Mouse (Mus musculus): Measurements from ENCODE around the gene Tstd2.
A peak's percentile ranks its signal among the peaks of the same experiment; 100 is the strongest.

The Tstd2 gene

GRCm38 (mm10) chr4:46138287-46139222, at the start of gene Tstd2, which contains the start of gene Ncbp1:
TSS of gene Tstd2 (minus strand) at chr4:46138694.
TSS of gene Ncbp1 (plus strand) at chr4:46138613.
- peak; percentile 92 for DNase-seq

DNA sequence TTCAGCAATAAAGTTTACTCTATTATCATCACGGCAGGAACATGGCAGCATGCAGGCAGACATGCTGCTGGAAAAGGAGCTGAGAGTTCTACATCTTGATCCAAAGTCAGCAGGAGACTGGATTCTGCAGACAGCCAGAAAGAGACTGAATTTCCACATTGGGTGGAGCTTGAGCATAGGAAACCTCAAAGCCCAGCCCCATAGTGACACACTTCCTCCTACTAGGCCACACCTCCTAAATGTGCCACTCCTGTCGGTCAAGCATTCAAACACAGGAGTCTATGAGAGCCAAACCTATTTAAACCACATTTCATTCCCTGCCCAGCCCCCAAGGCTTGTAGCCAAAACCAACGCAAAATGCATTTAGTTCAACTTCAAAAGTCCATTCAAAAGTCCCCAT, 48.0 kb upstream of the Tstd2 start:
- DNase-seq, result no peak

DNA sequence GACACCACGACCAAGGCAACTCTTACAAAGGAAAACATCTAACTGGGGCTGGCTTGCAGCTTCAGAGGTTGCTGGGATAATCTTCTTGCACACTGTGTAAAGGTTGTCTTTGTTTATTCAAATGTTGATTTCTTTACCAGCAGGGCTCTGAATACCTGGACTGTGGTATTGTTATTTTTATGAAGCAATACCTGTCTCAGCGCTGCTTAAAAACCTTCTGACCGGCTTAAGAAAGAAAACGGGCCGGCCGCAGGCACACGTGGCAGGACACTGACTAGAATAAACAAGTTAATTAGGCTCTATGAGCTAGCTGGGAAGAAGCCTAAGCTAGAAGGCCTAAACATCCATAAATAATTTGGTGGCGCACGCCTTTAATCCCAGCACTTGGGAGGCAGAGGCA, 47.4 kb upstream of the Tstd2 start:
- no peak for DNase-seq

GRCm38 (mm10) chr4:46185423-46185822, 46.9 kb upstream of the Tstd2 start:
- no peak for DNase-seq

DNA sequence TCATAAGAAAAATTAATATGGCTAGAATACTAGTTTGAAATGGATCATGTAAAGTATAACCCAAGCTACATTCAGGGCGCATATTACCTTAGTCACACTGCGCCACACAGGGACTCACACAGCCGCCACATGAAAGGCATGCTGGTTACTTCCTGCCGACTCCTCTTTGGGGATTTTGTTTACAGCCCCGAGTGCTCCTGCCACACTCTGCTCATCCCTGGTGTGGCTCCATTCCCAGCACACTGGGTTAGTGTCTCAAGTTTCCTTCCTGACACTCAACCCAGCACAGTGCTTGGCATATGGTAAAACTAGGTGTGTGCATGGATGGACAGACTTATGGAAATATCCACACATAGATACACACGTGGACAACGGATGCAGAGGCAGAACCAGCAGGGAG, 43.7 kb upstream of the Tstd2 start:
- no peak for DNase-seq

GRCm38 (mm10) chr4:46181168-46181567, 42.7 kb upstream of the Tstd2 start:
- no peak for DNase-seq

DNA sequence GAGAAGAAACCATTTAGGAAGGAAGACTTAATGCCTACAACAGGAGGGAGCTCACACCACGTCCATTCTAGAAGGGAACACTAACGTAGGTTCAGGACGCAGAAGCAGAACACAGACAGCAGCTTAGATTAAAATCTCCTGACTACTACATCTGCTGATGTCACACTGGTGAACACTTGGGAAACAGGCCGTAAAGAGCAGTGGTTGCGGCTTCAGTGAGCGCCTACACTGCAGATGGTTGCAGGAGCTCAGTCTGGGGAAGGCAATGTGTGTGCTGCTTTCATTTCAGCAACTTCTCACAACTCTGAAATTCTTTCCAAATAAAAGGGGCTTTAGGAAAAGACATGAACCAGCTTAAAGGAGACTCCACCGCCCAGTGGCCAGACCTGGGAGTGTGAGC, 39.0 kb upstream of the Tstd2 start:
- DNase-seq, result no peak

DNA sequence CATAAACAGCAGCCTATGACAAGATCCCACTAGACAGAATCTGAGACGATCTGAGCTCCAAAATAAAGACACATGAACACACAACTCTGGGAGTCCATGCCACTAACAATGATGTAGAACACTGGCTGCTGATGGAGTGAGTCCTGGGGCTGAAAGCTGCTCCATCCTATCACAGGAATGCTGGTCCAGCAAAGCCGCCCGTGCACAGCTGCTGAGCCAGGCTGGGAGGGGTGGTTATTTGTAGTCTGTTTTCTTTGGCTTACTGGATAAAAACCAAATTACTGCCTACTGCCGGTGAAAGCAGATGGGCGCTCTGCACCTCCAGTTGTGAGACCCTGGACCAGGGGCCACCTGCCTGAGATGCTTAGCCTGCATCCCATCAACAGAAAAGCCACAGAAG, 38.5 kb upstream of the Tstd2 start:
- no peak for DNase-seq

- no peak for DNase-seq
Observed at GRCm38 (mm10) chr4:46176313-46176712, 37.8 kb upstream of the Tstd2 start.

- DNase-seq, result no peak
Observed at GRCm38 (mm10) chr4:46171761-46172160, 33.3 kb upstream of the Tstd2 start.

GRCm38 (mm10) chr4:46165831-46166230, 27.3 kb upstream of the Tstd2 start:
- no peak for DNase-seq

GRCm38 (mm10) chr4:46164027-46164426, 25.5 kb upstream of the Tstd2 start:
- DNase-seq, result no peak

DNA sequence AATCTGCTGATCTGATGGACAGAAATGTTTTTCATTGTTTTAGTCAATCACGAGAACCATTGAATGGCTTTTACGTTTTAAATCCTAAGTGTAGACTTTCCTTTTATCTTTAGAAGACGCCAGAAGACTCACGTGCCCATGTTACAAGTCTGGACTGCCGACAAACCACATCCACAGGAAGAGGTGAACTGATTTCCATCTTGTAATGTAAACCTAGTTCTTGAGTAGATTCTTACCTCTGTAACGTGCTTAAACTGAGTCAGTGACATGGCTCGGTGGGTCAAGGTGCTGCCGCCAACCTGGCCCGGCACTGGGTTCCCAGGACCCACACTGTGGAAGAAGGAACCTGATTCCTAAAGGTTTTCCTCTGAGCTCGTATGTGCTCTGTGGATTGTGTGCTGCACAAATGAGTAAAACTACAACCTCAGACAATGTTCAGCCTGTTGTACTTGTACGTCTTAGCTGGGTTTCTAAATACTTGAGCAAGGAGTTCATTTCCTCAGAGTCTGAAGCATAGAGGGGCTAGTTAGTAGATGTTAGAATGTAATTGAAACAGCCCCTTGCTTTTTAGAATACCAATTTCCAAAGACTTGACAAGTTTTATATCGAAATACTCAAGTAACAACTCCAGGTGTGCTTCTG, 13.5 kb upstream of the Tstd2 start:
- no peak for DNase-seq

DNA sequence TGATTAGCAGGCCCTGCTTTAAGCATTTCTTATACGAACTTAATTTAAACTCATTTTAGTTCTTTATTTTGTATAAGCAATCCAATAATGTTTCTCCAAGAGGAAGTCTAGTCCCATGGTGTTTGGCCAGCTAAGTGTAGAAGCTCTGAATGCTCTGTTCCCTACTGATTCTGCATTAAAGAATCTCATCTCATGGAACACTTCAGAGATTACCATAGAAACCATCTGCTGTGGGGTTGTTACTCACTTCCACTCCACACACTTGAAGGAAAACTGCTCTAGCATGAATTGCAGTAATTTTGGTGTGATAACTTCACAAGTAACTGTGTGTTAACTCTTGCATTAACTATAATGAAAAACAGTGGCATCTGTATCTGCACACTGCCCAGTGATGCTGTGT, 8.4 kb upstream of the Tstd2 start:
- DNase-seq, result no peak

GRCm38 (mm10) chr4:46144323-46144722, 5.8 kb upstream of the Tstd2 start:
- DNase-seq, result no peak

DNA sequence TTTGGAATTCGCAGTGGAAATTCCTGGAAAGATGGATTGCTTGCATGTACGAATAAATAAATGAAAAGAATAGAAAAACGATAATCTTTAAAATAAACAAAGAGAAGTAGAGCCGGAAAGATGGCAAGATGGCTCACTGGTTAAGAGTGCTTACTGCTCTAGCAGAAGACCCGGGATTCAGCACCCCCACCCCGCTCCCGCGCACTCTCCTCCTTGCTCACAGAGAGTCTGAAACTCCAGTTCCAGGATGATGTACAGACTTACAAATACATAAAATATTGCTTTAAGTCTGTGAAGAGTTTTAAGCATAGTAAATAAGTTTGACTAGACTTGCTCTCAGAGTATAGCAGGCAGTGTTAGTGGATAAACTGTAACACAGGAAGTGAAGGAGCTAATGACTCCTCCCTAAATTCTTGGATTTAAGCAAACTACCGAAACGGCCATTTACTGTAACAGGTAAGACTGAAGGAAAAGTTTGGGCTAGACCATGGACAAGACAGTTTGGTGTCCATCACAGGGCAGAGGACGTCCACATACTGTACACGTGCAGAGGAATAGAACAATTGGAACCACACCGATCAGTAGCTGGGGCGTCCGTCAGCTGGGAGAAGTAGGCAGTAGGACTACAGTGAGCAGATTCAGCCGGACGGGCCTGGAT, 736 bp downstream of the Tstd2 start:
- no peak for DNase-seq

DNA sequence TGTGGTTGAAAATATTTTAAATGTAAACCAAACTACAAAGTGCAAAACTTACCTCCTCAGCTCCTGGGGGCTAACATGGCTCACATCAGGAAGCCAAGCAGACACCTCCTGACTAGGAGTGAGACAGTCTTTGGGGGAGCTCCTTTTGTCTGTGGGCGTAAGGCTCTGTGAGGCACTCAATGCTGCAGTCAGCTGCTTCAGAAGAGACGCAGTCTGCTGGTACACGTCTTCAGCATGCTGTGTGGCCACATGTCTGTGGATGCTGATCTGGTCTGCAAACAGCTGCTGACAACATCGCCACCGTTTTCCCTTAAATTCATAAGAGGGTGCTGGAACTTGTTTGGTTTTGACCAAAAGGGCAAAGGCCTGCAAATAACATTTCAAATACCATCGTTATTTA, 6.7 kb downstream of the Tstd2 start:
- no peak for DNase-seq

- no peak for DNase-seq
Observed at GRCm38 (mm10) chr4:46130221-46130620, 8.3 kb downstream of the Tstd2 start.

DNA sequence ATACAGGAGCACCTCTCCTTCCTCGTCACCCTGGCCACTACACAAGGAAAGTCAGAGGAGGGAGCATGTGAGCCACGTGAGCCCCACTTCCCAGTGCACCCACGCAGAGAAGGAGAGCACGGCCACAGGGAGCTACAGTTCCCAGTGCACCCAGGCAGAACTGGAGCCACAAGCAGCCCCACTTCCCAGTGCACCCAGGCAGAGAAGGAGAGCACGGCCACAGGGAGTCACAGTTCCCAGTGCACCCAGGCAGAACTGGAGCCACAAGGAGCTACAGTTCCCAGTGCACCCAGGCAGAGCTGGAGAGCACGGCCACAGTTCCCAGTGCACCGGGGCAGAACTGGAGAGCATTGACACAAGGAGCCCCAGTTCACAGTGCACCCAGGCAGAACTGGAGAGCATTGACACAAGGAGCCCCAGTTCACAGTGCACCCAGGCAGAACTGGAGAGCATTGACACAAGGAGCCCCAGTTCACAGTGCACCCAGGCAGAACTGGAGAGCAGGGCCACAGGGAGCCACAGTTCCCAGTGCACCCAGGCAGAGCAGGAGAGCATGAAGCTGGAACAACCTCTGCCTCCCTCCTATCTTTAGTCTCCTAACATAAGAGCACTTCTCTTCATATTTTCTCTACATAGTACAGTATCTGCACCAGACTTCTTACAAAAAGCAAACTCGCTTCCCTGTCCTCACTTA, 9.0 kb downstream of the Tstd2 start:
- DNase-seq, result no peak

- peak; percentile 75 for DNase-seq
Observed at GRCm38 (mm10) chr4:46126541-46126940, 12.0 kb downstream of the Tstd2 start.

- DNase-seq, result no peak
Observed at GRCm38 (mm10) chr4:46123358-46123757, 15.1 kb downstream of the Tstd2 start.

DNA sequence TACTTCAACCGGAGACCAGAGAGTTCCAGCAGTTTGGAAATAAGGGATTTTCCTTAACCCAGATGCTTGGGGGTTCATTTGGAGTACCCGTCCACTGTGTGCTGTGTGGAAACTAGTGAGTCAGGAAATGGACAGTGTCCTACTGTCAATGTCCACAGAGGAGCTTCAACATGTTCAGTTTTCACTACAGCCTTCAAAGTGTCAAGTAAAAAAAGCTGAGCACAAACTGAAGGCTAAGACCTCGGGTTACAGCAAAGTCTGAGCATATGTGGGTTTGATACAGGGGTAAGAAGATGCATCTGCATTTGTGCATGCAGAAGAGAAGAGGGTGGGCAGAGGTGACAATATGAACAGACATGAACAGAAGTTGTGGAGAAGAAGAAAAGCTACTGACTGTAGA, 17.7 kb downstream of the Tstd2 start:
- no peak for DNase-seq

DNA sequence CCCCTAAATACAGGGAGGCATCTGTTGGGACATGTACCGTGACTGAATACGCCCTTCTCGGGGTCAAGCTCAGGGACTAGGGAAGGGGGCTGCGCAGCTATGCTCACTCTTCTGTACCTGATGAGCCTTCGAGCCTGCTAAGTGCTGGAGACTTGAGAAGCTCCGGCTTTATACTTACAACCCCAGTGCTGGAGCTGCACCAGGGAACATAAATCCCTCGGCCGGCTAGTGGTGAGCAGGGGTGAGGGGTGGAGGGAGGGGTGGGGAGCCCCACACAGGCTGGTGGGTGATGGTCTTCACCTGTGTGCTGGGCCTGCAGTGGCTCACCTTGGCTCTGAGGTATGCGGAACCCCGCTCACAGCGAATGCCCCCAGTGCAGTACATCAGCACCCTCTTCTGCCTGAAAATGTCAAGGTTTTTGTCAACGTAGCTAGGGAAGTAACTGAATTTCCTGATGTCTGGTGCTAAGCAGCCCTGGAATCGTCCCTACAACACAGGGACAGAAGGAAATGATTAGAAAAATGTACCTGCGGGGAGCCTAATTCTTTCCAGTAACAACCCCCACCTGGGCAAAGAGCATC, 18.9 kb downstream of the Tstd2 start:
- no peak for DNase-seq
